In genomic region chr5:92809416-92809750, GRCm38 (mm10) we compare ENCODE assay signal across 8 mouse cellular contexts.
DNase-seq lines count a peak whose midpoint lies in the region; ATAC-seq and TF ChIP-seq lines count a peak whose summit lies in the region.

No protein-coding gene starts in this region.

- peaks cover 64% of the 10 kb centered on the region for H3K4me1 ChIP-seq in kidney, embryonic 15.5 days
- H3K4me1 ChIP-seq in forebrain, embryonic 10.5 days = peaks cover 85% of the 10 kb centered on the region
- peaks cover 15% of the 10 kb centered on the region for H3K4me1 ChIP-seq in intestine, postnatal 0 days (replicated peaks; ENCODE audit: control insufficient read depth, insufficient read depth, low read length)
- H3K4me1 ChIP-seq in midbrain, postnatal 0 days (ENCODE audit: insufficient read depth, low read length) = no peaks in the 10 kb centered on the region

- peak overlapping the region; percentile 35 for H3K4me3 ChIP-seq in kidney, embryonic 15.5 days (replicated peaks)
- H3K4me3 ChIP-seq in forebrain, embryonic 10.5 days = peak overlapping the region; percentile 44
- peak overlapping the region; percentile 31 for H3K4me3 ChIP-seq in intestine, postnatal 0 days (ENCODE audit: low read depth, low read length)
- peak overlapping the region; percentile 29; the same call in 1 of the 2 replicates for H3K4me3 ChIP-seq in midbrain, postnatal 0 days (ENCODE audit: low read depth, low read length)

- no peak for ATAC-seq in kidney, embryonic 15.5 days (replicated peaks; ENCODE audit: low FRiP score)
- ATAC-seq in intestine, postnatal 0 days = no peak; the same call in 1 of the 2 replicates
- ATAC-seq in midbrain, postnatal 0 days (ENCODE audit: low FRiP score) = no peak

- WGBS in kidney, embryonic 15.5 days = 27% methylated on average over 13 of the region's 13 CpGs
- 12% methylated on average over 13 of the region's 13 CpGs for WGBS in forebrain, embryonic 10.5 days
- WGBS in intestine, postnatal 0 days = 27% methylated on average over 13 of the region's 13 CpGs
- WGBS in midbrain, postnatal 0 days = 26% methylated on average over 13 of the region's 13 CpGs

- H3K9me3 ChIP-seq in kidney, embryonic 15.5 days (replicated peaks) = no peaks in the 10 kb centered on the region
- no peaks in the 10 kb centered on the region for H3K9me3 ChIP-seq in forebrain, embryonic 10.5 days
- no peaks in the 10 kb centered on the region for H3K9me3 ChIP-seq in intestine, postnatal 0 days (ENCODE audit: control insufficient read depth)
- no peaks in the 10 kb centered on the region for H3K9me3 ChIP-seq in midbrain, postnatal 0 days (ENCODE audit: low read length)

- H3K36me3 ChIP-seq in kidney, embryonic 15.5 days = no peaks in the 10 kb centered on the region
- H3K36me3 ChIP-seq in forebrain, embryonic 10.5 days (replicated peaks) = peaks cover 5% of the 10 kb centered on the region; the same call in 1 of the 2 replicates
- H3K36me3 ChIP-seq in intestine, postnatal 0 days (ENCODE audit: control insufficient read depth, insufficient read depth) = no peaks in the 10 kb centered on the region
- H3K36me3 ChIP-seq in midbrain, postnatal 0 days (ENCODE audit: insufficient read depth, low read length) = no peaks in the 10 kb centered on the region

- DNase-seq in kidney, postnatal 25 days = no peak
- no peak for DNase-seq in forebrain, embryonic 10.5 days (ENCODE audit: extremely low spot score, low spot score)
- no peak for DNase-seq in midbrain, postnatal 0 days (ENCODE audit: low spot score)
- DNase-seq in yolk sac, embryonic 10.5 days (ENCODE audit: low spot score) = no peak
- no peak for DNase-seq in spleen, adult 12 weeks (ENCODE audit: low spot score)
- no peak for DNase-seq in frontal cortex, postnatal 36 days (ENCODE audit: low spot score in 2 of 2)

- H3K27ac ChIP-seq in kidney, embryonic 15.5 days = peak overlapping the region; percentile 72
- H3K27ac ChIP-seq in forebrain, embryonic 10.5 days = peak overlapping the region; percentile 82
- H3K27ac ChIP-seq in intestine, postnatal 0 days (ENCODE audit: low read depth, low read length) = peak overlapping the region; percentile 23
- H3K27ac ChIP-seq in midbrain, postnatal 0 days (ENCODE audit: low read depth, low read length) = no peak overlapping the region

- peak overlapping the region; percentile 55 for H3K4me2 ChIP-seq in kidney, embryonic 15.5 days
- peak overlapping the region; percentile 68 for H3K4me2 ChIP-seq in intestine, postnatal 0 days (replicated peaks; ENCODE audit: low read depth)
- H3K4me2 ChIP-seq in midbrain, postnatal 0 days (ENCODE audit: low read depth, low read length, poor library complexity, severe bottlenecking) = peak overlapping the region; percentile 46

- 0 out of 2 replicates have a peak overlapping the region, but pooled peaks have one; percentile 1 for H3K9ac ChIP-seq in kidney, embryonic 15.5 days
- H3K9ac ChIP-seq in intestine, postnatal 0 days (ENCODE audit: low read depth, low read length) = no peak overlapping the region
- H3K9ac ChIP-seq in midbrain, postnatal 0 days (replicated peaks; ENCODE audit: low read length, poor library complexity, severe bottlenecking) = no peak overlapping the region

- TF ChIP-seq CTCF in intestine, postnatal 0 days (IDR thresholded peaks at IDR 0.05; ENCODE audit: low read depth) = no peak
- TF ChIP-seq CTCF in midbrain, postnatal 0 days (IDR thresholded peaks at IDR 0.05) = no peak

- no peaks in the 10 kb centered on the region for H3K27me3 ChIP-seq in kidney, embryonic 15.5 days
- peaks cover 18% of the 10 kb centered on the region; the same call in 1 of the 2 replicates for H3K27me3 ChIP-seq in forebrain, embryonic 10.5 days (ENCODE audit: poor library complexity, severe bottlenecking)
- H3K27me3 ChIP-seq in intestine, postnatal 0 days (replicated peaks; ENCODE audit: control insufficient read depth, insufficient read depth, low read length) = no peaks in the 10 kb centered on the region
- no peaks in the 10 kb centered on the region for H3K27me3 ChIP-seq in midbrain, postnatal 0 days (ENCODE audit: insufficient read depth, low read length)
